Mouse (Mus musculus): ENCODE measurements around the gene Flvcr2.

DNA sequence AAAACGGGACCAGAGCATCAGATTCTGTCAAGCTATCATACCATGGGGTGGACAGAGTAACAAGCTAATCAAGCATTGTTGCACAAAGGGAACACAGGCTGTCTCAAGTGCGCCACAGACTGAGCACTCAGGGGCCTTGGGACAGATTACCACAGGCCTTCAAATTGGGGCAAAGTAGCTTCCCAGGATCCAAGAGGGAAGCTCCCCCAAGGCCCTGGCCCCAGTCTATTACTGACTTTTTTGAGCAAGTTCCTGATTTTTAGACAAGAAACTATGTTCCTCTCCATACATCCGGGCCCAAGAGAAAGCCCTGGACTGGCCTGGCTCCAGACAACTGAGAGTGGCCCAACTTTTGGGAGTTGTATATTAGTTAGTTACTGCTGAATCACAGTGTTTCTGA, 35.3 kb downstream of the Flvcr2 start:
- TF ChIP-seq CTCF (IDR thresholded peaks at IDR 0.05 in 2 of 3, conservative IDR thresholded peaks at IDR 0.05 in 1 of 3; ENCODE audit: control insufficient read depth in 1 of 3, insufficient read depth in 1 of 3, low read depth in 2 of 3, low read length in 3 of 3, poor library complexity in 1 of 3, severe bottlenecking in 1 of 3): no peak
- TF ChIP-seq ETS1 (IDR thresholded peaks at IDR 0.05; ENCODE audit: low read depth, low read length): no peak
- TF ChIP-seq POLR2A (IDR thresholded peaks at IDR 0.05; ENCODE audit: control insufficient read depth in 1 of 2, insufficient read depth in 1 of 2, low read depth in 1 of 2, low read length in 2 of 2, poor library complexity in 1 of 2): no peak
- no peak for TF ChIP-seq MAZ (IDR thresholded peaks at IDR 0.05; ENCODE audit: low read depth, low read length)
- no peak for TF ChIP-seq MAFK (IDR thresholded peaks at IDR 0.05; ENCODE audit: borderline replicate concordance, low read depth, low read length)
- TF ChIP-seq MAX (IDR thresholded peaks at IDR 0.05; ENCODE audit: low read length): no peak
- no peak for TF ChIP-seq RAD21 (IDR thresholded peaks at IDR 0.05; ENCODE audit: low read depth, low read length)
- no peak for TF ChIP-seq MXI1 (IDR thresholded peaks at IDR 0.05; ENCODE audit: low read depth, low read length)
- no peak for TF ChIP-seq EP300 (IDR thresholded peaks at IDR 0.05; ENCODE audit: low read depth in 1 of 2, low read length in 2 of 2)
- TF ChIP-seq NRF1 (IDR thresholded peaks at IDR 0.05; ENCODE audit: insufficient read depth, low read depth, low read length, poor library complexity, severe bottlenecking): no peak
- TF ChIP-seq USF2 (IDR thresholded peaks at IDR 0.05; ENCODE audit: borderline replicate concordance in 1 of 2, insufficient read depth in 1 of 2, low read depth in 1 of 2, low read length in 2 of 2): no peak
- no peak for TF ChIP-seq TAL1 (IDR thresholded peaks at IDR 0.05; ENCODE audit: low read length)
- TF ChIP-seq UBTF (IDR thresholded peaks at IDR 0.05; ENCODE audit: borderline replicate concordance, insufficient read depth, low read depth, low read length): no peak
- TF ChIP-seq ZC3H11A (IDR thresholded peaks at IDR 0.05; ENCODE audit: low read depth, low read length): no peak

Data from MEL (cell line).